Mouse (Mus musculus) intestine, embryonic 16.5 days (tissue): ENCODE data around the gene Arhgef11. TPM values are rescaled to one million over a fixed set of nuclear protein-coding genes. Genes with fewer than 3 reads are reported as not detected.

Source experiments
- ATAC-seq: fragments of 200-750 bp; cut with Nextera tagmentation; 2 replicates; pipeline ENCODE4 v1.8.0; 2017; ENCODE audit warnings: moderate TSS enrichment, moderate library complexity
- H3K27ac ChIP-seq: fragments of 300-500 bp; sonication (generic); 2 replicates; pipeline ENCODE4 v1.5.1; 2014; ENCODE audit warnings: mild to moderate bottlenecking, low read length
- H3K27me3 ChIP-seq: fragments of 300-500 bp; sonication (generic); replicated peaks from 2 replicates; pipeline ENCODE4 v1.6.1; 2014; ENCODE audit warnings: low read length, control low read depth, mixed read lengths; ENCODE audit not compliant: control insufficient read depth, insufficient read depth
- H3K36me3 ChIP-seq: fragments of 300-500 bp; sonication (generic); 2 replicates; pipeline ENCODE4 v1.6.1; 2014; ENCODE audit warnings: low read length, control low read depth; ENCODE audit not compliant: control insufficient read depth, insufficient read depth
- H3K4me1 ChIP-seq: fragments of 300-500 bp; sonication (generic); 2 replicates; pipeline ENCODE4 v1.6.1; 2014; ENCODE audit warnings: low read length, control low read depth, mixed read lengths; ENCODE audit not compliant: control insufficient read depth, insufficient read depth
- H3K4me2 ChIP-seq: fragments of 300-500 bp; sonication (generic); 2 replicates; pipeline ENCODE4 v1.6.1; 2014; ENCODE audit warnings: low read depth, low read length, control low read depth
- H3K4me3 ChIP-seq: fragments of 300-500 bp; sonication (generic); 2 replicates; pipeline ENCODE4 v1.5.1; 2014; ENCODE audit warnings: mild to moderate bottlenecking, low read length
- H3K9ac ChIP-seq: fragments of 300-500 bp; sonication (generic); 2 replicates; pipeline ENCODE4 v1.6.1; 2014; ENCODE audit warnings: low read depth, low read length
- H3K9me3 ChIP-seq: fragments of 300-500 bp; sonication (generic); 2 replicates; pipeline ENCODE4 v1.6.1; 2016; ENCODE audit warnings: low read length, control low read depth; ENCODE audit not compliant: control insufficient read depth
- WGBS: fragments of 180-500 bp; shearing (Covaris S2); extraction: QIAGEN DNeasy Blood & Tissue Kit; methylation state at CpG from one replicate; pipeline ENCODE4 v1.1.7; 2014; 5-methylcytosine and 5-hydroxymethylcytosine counted together
- polyA plus RNA-seq: library from polyadenylated mRNA; unstranded; fragments of >200 nt; fragmentation: Nextera tagmentation; extraction: Ambion mirVana; gene quantifications from 2 replicates; pipeline ENCODE4 v1.2.1, GENCODE M21; 2015

The Arhgef11 gene
- polyA plus RNA-seq, 1 experiment from 2014 or later = 11.6 TPM

DNA sequence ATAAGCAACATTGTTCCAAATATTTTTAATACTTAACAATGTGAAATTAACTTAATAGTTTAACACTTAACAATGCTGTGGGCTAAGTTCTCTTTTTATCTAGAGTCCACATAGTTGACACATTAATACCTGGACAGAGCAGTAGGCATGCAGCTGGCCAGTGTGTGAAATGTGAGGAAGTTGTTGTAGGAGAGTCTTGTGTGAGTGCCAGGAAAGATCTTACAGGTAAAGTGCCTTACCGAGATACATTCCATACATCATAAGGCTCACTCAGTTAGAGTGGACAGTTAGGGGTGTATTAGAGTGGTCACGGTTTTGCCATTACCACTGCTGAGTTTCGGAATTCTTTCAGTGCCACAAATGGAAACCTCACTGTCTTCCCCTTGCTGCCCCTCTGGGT is 31.7 kb downstream of the Arhgef11 start:
- H3K4me3 ChIP-seq = no peak overlapping the region
- H3K4me2 ChIP-seq = no peak overlapping the region
- no peak overlapping the region for H3K27ac ChIP-seq
- H3K27me3 ChIP-seq = no peaks in the 10 kb centered on the region
- no peak for ATAC-seq
- H3K9ac ChIP-seq = no peak overlapping the region
- 92% methylated on average over 3 of the region's 3 CpGs for WGBS
- no peaks in the 10 kb centered on the region for H3K36me3 ChIP-seq
- H3K9me3 ChIP-seq = no peaks in the 10 kb centered on the region
- H3K4me1 ChIP-seq = no peaks in the 10 kb centered on the region

DNA sequence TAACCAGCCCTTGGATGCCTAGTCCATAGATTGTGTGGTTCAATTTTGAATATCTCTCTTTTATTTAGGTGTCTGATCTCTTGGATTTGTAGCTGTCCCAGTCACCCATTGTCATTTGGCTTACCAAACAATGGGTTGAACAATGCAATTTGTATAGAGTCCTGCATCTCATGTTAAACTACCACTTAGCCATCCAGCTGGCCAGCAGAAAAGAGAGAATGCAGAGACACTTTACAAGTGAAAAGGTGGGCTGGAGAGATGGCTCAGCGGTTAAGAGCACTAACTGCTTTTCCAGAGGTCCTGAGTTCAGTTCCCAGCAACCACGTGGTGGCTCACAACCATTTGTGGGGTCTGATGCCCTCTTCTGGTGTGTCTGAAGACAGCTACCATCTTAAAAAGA is 41.0 kb downstream of the Arhgef11 start:
- Histone ChIP-seq H3K9ac (no peak overlapping the region), H3K36me3 (no peaks in the 10 kb centered on the region), H3K27me3 (no peaks in the 10 kb centered on the region), H3K4me1 (0 out of 2 replicates have a peak, but pooled peaks cover 5% of the 10 kb centered on the region), H3K9me3 (0 out of 2 replicates have a peak, but pooled peaks cover 3% of the 10 kb centered on the region), H3K4me2 (no peak overlapping the region), H3K4me3 (no peak overlapping the region), H3K27ac (no peak overlapping the region)
- 76% methylated on average over 2 of the region's 2 CpGs for WGBS
- no peak for ATAC-seq

DNA sequence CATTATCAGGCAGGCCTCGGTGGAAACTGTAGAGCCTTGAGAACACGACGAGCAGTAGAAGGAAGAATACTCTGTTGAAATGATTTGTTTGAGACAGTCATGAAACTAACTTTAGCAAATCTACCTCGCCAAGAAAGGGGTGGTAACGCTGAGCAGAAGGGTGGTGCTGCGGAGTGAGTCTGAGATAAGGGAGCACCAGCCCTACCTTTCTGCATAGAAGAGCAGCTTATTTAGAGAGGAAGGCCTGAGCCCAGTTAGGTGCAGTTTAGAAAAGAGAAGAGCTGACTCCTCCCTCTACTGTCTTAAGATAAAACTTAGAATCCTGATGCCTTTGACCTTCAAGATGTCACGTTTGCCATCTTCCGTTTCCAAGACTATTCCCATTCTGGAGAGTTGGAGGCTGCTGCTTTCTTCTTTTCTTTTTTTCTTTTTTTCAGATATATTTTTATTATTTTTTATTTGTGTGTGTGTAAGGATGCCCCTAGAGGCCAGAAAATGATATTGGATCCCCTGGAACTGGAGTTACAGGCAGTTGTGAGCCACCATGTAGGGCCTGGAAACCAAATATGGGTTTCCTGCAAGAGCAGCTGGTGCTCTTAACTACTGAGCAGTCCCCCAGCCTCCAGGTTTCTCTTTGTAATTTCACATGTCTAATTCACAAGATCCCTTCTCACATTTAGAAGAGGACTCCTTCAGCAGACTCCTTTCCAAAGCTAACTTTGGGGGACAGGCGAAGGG is 42.5 kb downstream of the Arhgef11 start:
- H3K9ac ChIP-seq = no peak overlapping the region
- H3K36me3 ChIP-seq = no peaks in the 10 kb centered on the region
- 82% methylated on average over 9 of the region's 9 CpGs for WGBS

DNA sequence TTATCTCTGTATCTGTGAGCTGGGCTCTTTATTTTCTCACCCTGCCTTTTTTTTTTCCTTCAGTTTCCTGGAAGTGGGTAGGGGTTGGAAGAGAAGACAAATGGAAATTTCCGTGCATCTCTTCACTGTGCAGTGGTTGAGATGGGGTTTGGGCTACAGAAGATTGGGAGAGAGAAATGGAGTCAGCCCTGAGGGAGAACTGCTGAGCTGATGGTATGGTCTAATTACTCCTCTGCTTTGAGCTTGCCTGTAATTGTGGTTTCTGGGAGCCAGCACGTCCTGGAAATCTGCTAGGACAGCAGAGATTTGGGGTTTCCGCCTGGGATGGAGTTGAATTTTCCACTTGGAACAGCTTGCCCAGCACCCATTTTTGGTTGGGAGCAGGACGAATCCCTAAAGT is 43.1 kb downstream of the Arhgef11 start:
- no peaks in the 10 kb centered on the region for H3K27me3 ChIP-seq
- no peak overlapping the region for H3K9ac ChIP-seq
- H3K4me3 ChIP-seq = no peak overlapping the region
- H3K27ac ChIP-seq = no peak overlapping the region
- no peak for ATAC-seq
- H3K9me3 ChIP-seq = 0 out of 2 replicates have a peak, but pooled peaks cover 3% of the 10 kb centered on the region
- no peaks in the 10 kb centered on the region for H3K36me3 ChIP-seq
- no peak overlapping the region for H3K4me2 ChIP-seq
- 84% methylated on average over 4 of the region's 4 CpGs for WGBS
- 0 out of 2 replicates have a peak, but pooled peaks cover 5% of the 10 kb centered on the region for H3K4me1 ChIP-seq

More for the DNA sequence above, 42.5 kb downstream of the Arhgef11 start:
- Histone ChIP-seq H3K4me2 (no peak overlapping the region), H3K27me3 (no peaks in the 10 kb centered on the region), H3K4me3 (no peak overlapping the region), H3K27ac (no peak overlapping the region), H3K9me3 (0 out of 2 replicates have a peak, but pooled peaks cover 3% of the 10 kb centered on the region), H3K4me1 (0 out of 2 replicates have a peak, but pooled peaks cover 5% of the 10 kb centered on the region)
- no peak for ATAC-seq

DNA sequence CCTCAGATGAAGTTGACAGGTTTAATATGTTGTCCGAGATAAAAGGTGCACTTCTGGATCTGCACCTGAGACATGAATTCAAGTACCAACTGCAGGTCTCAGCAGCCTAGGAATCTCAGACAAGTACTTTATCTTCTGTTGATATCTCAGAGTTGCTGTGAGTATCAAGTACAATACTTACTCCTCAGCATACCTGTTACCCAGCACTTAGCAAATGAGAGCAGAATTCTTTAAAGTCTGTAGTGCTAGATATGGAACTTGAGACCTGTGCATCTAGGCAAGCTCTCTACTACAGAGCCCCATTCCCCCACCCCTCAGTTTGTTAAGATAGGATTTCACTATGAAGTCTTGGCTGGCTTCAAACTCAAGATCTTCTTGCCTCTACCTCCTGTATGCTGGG is 43.9 kb downstream of the Arhgef11 start:
- 90% methylated on average over 1 of the region's 1 CpGs for WGBS
- H3K4me2 ChIP-seq = no peak overlapping the region
- H3K27ac ChIP-seq = no peak overlapping the region
- no peak overlapping the region for H3K9ac ChIP-seq
- H3K36me3 ChIP-seq = no peaks in the 10 kb centered on the region
- H3K4me3 ChIP-seq = no peak overlapping the region
- no peaks in the 10 kb centered on the region for H3K27me3 ChIP-seq
- H3K4me1 ChIP-seq = 0 out of 2 replicates have a peak, but pooled peaks cover 5% of the 10 kb centered on the region
- no peak for ATAC-seq
- H3K9me3 ChIP-seq = 0 out of 2 replicates have a peak, but pooled peaks cover 3% of the 10 kb centered on the region

DNA sequence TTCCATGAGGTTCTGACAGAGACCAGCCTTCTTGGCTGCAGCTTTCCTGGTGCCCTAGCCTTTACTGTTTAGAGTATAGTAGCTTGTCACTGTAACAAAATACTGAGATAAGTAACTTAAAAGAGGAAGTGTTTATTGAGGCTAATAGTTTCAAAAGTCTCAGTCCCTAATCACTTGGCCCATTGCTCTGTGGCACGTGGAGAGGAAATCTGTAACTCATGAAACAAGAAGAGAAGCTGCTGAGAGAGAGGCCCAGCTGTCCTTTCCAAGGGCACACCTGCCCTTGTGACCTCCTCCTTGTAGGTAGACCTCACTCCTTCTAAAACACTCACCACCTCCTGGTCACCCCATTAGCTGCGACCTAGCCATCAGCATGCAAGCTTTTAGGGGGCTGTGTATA is 101.2 kb downstream of the Arhgef11 start:
- Histone ChIP-seq H3K9ac (no peak overlapping the region), H3K27ac (no peak overlapping the region), H3K4me1 (no peaks in the 10 kb centered on the region), H3K27me3 (no peaks in the 10 kb centered on the region), H3K4me2 (no peak overlapping the region), H3K9me3 (no peaks in the 10 kb centered on the region), H3K4me3 (no peak overlapping the region), H3K36me3 (peaks cover 18% of the 10 kb centered on the region; the same call in 1 of the 2 replicates)
- WGBS = 72% methylated on average over 2 of the region's 2 CpGs
- ATAC-seq = no peak

DNA sequence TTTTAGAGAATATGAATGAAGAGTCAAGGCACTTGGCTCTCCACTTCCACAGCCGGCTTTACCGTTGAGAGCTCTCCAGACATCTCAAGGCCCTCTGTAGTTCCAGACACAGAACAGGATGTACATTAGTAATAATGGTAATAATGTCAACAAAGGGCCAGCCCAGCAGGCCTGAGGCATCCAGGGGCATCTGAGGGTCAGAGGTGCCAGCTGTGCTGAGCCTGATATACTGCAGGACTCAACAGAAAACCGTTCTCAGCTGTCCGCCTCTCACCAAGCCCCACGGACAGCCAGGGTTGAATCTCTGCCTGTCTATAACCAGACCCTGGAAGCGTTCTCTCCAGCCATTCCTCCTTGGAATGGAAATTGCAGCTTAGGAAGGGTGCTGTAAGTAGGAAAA is 107.2 kb downstream of the Arhgef11 start:
- no peaks in the 10 kb centered on the region for H3K4me1 ChIP-seq
- H3K36me3 ChIP-seq = peaks cover 23% of the 10 kb centered on the region
- no peaks in the 10 kb centered on the region for H3K9me3 ChIP-seq
- 54% methylated on average over 6 of the region's 6 CpGs for WGBS
- H3K4me2 ChIP-seq = no peak overlapping the region
- H3K9ac ChIP-seq = no peak overlapping the region
- H3K27ac ChIP-seq = no peak overlapping the region
- no peaks in the 10 kb centered on the region for H3K27me3 ChIP-seq
- H3K4me3 ChIP-seq = no peak overlapping the region
- no peak for ATAC-seq

DNA sequence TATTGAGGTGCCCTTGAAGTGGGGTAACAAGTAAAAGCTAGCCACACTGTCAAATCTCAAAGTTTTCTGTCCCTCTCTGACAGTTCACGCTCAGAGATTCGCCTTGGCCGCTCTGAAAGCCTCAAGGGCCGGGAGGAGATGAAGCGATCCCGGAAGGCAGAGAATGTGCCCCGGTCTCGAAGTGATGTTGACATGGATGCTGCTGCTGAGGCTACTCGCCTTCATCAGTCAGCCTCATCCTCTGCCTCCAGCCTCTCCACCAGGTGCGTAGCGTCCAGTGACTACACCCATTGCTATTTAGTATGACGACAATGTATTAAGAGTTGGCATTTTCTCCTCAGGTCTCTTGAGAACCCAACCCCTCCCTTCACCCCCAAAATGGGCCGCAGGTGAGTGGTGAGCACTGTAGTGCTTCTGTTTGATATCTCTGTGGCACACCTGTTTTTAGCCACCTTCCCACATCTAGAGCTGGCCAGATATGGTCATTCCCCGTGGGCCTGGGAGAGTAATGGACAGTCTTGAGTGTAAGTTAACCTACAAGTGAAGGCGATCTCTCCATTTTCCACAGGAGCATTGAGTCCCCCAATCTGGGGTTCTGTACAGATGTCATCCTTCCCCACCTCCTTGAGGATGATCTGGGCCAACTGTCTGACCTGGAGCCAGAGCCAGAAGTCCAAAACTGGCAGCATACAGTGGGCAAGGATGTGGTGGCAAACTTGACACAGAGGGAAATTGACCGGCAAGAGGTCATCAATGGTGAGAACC is 108.2 kb downstream of the Arhgef11 start:
- Histone ChIP-seq H3K27me3 (no peaks in the 10 kb centered on the region), H3K4me1 (no peaks in the 10 kb centered on the region), H3K9ac (no peak overlapping the region), H3K36me3 (peaks cover 24% of the 10 kb centered on the region), H3K4me3 (no peak overlapping the region), H3K9me3 (no peaks in the 10 kb centered on the region), H3K27ac (no peak overlapping the region), H3K4me2 (no peak overlapping the region)
- no peak for ATAC-seq
- 96% methylated on average over 16 of the region's 16 CpGs for WGBS

DNA sequence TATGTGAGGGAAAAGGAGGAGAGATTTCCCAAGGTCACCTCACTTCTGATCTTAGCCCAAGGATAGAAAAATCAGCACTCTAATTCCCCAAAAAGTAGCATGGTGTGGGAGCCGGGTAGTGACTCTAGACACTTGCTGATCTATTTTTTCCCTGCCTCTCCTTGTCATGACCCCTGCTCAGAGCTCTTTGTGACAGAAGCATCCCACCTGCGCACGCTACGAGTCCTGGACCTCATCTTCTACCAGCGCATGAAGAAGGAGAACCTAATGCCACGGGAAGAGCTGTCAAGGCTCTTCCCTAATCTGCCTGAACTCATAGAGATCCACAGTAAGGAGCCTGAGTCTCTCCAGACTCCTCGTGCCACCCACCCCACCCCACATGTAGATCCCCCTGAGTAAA is 108.8 kb downstream of the Arhgef11 start:
- no peak overlapping the region for H3K4me3 ChIP-seq
- no peak overlapping the region for H3K4me2 ChIP-seq
- H3K36me3 ChIP-seq = peaks cover 20% of the 10 kb centered on the region
- ATAC-seq = no peak
- WGBS = 94% methylated on average over 7 of the region's 7 CpGs
- H3K27ac ChIP-seq = no peak overlapping the region
- no peaks in the 10 kb centered on the region for H3K4me1 ChIP-seq
- H3K27me3 ChIP-seq = no peaks in the 10 kb centered on the region
- no peak overlapping the region for H3K9ac ChIP-seq
- no peaks in the 10 kb centered on the region for H3K9me3 ChIP-seq
